Mouse (Mus musculus): Measurements from ENCODE around the gene Olfr576. TPM values are rescaled to one million over a fixed set of nuclear protein-coding genes. Genes with fewer than 3 reads are reported as not detected.

The Olfr576 gene
- polyA plus RNA-seq, 1 experiment: not detected

GRCm38 (mm10) chr7:102942475-102942874 is 20.0 kb upstream of the Olfr576 start, which contains the start of gene Olfr573-ps1:
Gene Olfr573-ps1 (minus strand): TSS chr7:102942575.
- TF ChIP-seq CTCF (conservative IDR thresholded peaks at IDR 0.05; ENCODE audit: insufficient read depth, insufficient read length, low read depth, low read length): no peak
- no peak for TF ChIP-seq POLR2A (IDR thresholded peaks at IDR 0.05; ENCODE audit: low read depth, low read length)
- DNase-seq: no peak
- 89% methylated on average over 2 of the region's 2 CpGs for WGBS
- no peak within 1 kb of the TSS for H3K4me3 ChIP-seq (ENCODE audit: insufficient read depth, low read depth, low read length)
- no peaks in the 10 kb centered on the region for H3K27me3 ChIP-seq (replicated peaks; ENCODE audit: control insufficient read depth, insufficient read depth, low read length)
- H3K27ac ChIP-seq (ENCODE audit: insufficient read depth, low read depth, low read length): no peak within 1 kb of the TSS
- H3K4me1 ChIP-seq (ENCODE audit: control insufficient read depth, insufficient read depth, low read length): no peaks in the 10 kb centered on the region
- H3K36me3 ChIP-seq (ENCODE audit: control insufficient read depth, insufficient read depth, low read length): no peaks in the 10 kb centered on the region

GRCm38 (mm10) chr7:102943417-102943816 is 19.0 kb upstream of the Olfr576 start:
- Histone ChIP-seq H3K4me3 (ENCODE audit: insufficient read depth, low read depth, low read length) (no peak overlapping the region), H3K36me3 (ENCODE audit: control insufficient read depth, insufficient read depth, low read length) (no peaks in the 10 kb centered on the region), H3K27ac (ENCODE audit: insufficient read depth, low read depth, low read length) (no peak overlapping the region), H3K4me1 (ENCODE audit: control insufficient read depth, insufficient read depth, low read length) (no peaks in the 10 kb centered on the region), H3K27me3 (replicated peaks; ENCODE audit: control insufficient read depth, insufficient read depth, low read length) (no peaks in the 10 kb centered on the region)
- TF ChIP-seq POLR2A (IDR thresholded peaks at IDR 0.05; ENCODE audit: low read depth, low read length) (no peak), CTCF (conservative IDR thresholded peaks at IDR 0.05; ENCODE audit: insufficient read depth, insufficient read length, low read depth, low read length) (no peak)
- 91% methylated on average over 1 of the region's 1 CpGs for whole genome bisulfite sequencing
- no peak for DNase-seq

GRCm38 (mm10) chr7:102948167-102948566 is 14.3 kb upstream of the Olfr576 start, which contains the start of gene Olfr574:
Gene Olfr574 (plus strand): TSS chr7:102948467.
- Histone ChIP-seq H3K4me1 (ENCODE audit: control insufficient read depth, insufficient read depth, low read length) (no peaks in the 10 kb centered on the region; the same call in 1 of the 2 replicates), H3K36me3 (ENCODE audit: control insufficient read depth, insufficient read depth, low read length) (no peaks in the 10 kb centered on the region), H3K4me3 (ENCODE audit: insufficient read depth, low read depth, low read length) (no peak within 1 kb of the TSS), H3K27ac (ENCODE audit: insufficient read depth, low read depth, low read length) (no peak within 1 kb of the TSS), H3K27me3 (replicated peaks; ENCODE audit: control insufficient read depth, insufficient read depth, low read length) (no peaks in the 10 kb centered on the region)
- no peak for TF ChIP-seq POLR2A (IDR thresholded peaks at IDR 0.05; ENCODE audit: low read depth, low read length)
- no peak for TF ChIP-seq CTCF (conservative IDR thresholded peaks at IDR 0.05; ENCODE audit: insufficient read depth, insufficient read length, low read depth, low read length)
- no peak for DNase-seq
- WGBS: 97% methylated on average over 1 of the region's 1 CpGs

GRCm38 (mm10) chr7:102950732-102951131 is 11.7 kb upstream of the Olfr576 start:
- Histone ChIP-seq H3K27me3 (replicated peaks; ENCODE audit: control insufficient read depth, insufficient read depth, low read length) (no peaks in the 10 kb centered on the region), H3K4me1 (ENCODE audit: control insufficient read depth, insufficient read depth, low read length) (no peaks in the 10 kb centered on the region; the same call in 1 of the 2 replicates), H3K36me3 (ENCODE audit: control insufficient read depth, insufficient read depth, low read length) (no peaks in the 10 kb centered on the region), H3K4me3 (ENCODE audit: insufficient read depth, low read depth, low read length) (no peak overlapping the region), H3K27ac (ENCODE audit: insufficient read depth, low read depth, low read length) (no peak overlapping the region)
- TF ChIP-seq POLR2A (IDR thresholded peaks at IDR 0.05; ENCODE audit: low read depth, low read length) (no peak), CTCF (conservative IDR thresholded peaks at IDR 0.05; ENCODE audit: insufficient read depth, insufficient read length, low read depth, low read length) (no peak)
- 20% methylated on average over 1 of the region's 1 CpGs for WGBS
- DNase-seq: no peak

- WGBS: 75% methylated on average over 3 of the region's 3 CpGs
- DNase-seq: no peak
- H3K27ac ChIP-seq (ENCODE audit: insufficient read depth, low read depth, low read length): no peak overlapping the region
- no peak overlapping the region for H3K4me3 ChIP-seq (ENCODE audit: insufficient read depth, low read depth, low read length)
- H3K4me1 ChIP-seq (ENCODE audit: control insufficient read depth, insufficient read depth, low read length): no peaks in the 10 kb centered on the region
- TF ChIP-seq CTCF (conservative IDR thresholded peaks at IDR 0.05; ENCODE audit: insufficient read depth, insufficient read length, low read depth, low read length) (no peak), POLR2A (IDR thresholded peaks at IDR 0.05; ENCODE audit: low read depth, low read length) (no peak)
- H3K36me3 ChIP-seq (ENCODE audit: control insufficient read depth, insufficient read depth, low read length): no peaks in the 10 kb centered on the region
- H3K27me3 ChIP-seq (replicated peaks; ENCODE audit: control insufficient read depth, insufficient read depth, low read length): no peaks in the 10 kb centered on the region
Measured at GRCm38 (mm10) chr7:102958137-102958536, 4.3 kb upstream of the Olfr576 start.

GRCm38 (mm10) chr7:102958593-102958992 is 3.9 kb upstream of the Olfr576 start, which contains the start of gene Olfr575:
Gene Olfr575 (minus strand): TSS chr7:102958775.
- Histone ChIP-seq H3K36me3 (ENCODE audit: control insufficient read depth, insufficient read depth, low read length) (no peaks in the 10 kb centered on the region), H3K4me1 (ENCODE audit: control insufficient read depth, insufficient read depth, low read length) (no peaks in the 10 kb centered on the region), H3K27ac (ENCODE audit: insufficient read depth, low read depth, low read length) (no peak within 1 kb of the TSS), H3K27me3 (replicated peaks; ENCODE audit: control insufficient read depth, insufficient read depth, low read length) (no peaks in the 10 kb centered on the region), H3K4me3 (ENCODE audit: insufficient read depth, low read depth, low read length) (no peak within 1 kb of the TSS)
- no peak for DNase-seq
- 50% methylated on average over 1 of the region's 1 CpGs for WGBS
- TF ChIP-seq CTCF (conservative IDR thresholded peaks at IDR 0.05; ENCODE audit: insufficient read depth, insufficient read length, low read depth, low read length) (no peak), POLR2A (IDR thresholded peaks at IDR 0.05; ENCODE audit: low read depth, low read length) (no peak)

- H3K27ac ChIP-seq (ENCODE audit: insufficient read depth, low read depth, low read length): no peak overlapping the region
- no peaks in the 10 kb centered on the region for H3K4me1 ChIP-seq (ENCODE audit: control insufficient read depth, insufficient read depth, low read length)
- no peaks in the 10 kb centered on the region for H3K27me3 ChIP-seq (replicated peaks; ENCODE audit: control insufficient read depth, insufficient read depth, low read length)
- TF ChIP-seq CTCF (conservative IDR thresholded peaks at IDR 0.05; ENCODE audit: insufficient read depth, insufficient read length, low read depth, low read length): no peak
- no peak for TF ChIP-seq POLR2A (IDR thresholded peaks at IDR 0.05; ENCODE audit: low read depth, low read length)
- WGBS: 51% methylated on average over 1 of the region's 1 CpGs
- DNase-seq: no peak
- no peaks in the 10 kb centered on the region for H3K36me3 ChIP-seq (ENCODE audit: control insufficient read depth, insufficient read depth, low read length)
- H3K4me3 ChIP-seq (ENCODE audit: insufficient read depth, low read depth, low read length): no peak overlapping the region
Measured at GRCm38 (mm10) chr7:102974399-102974798, 11.9 kb downstream of the Olfr576 start.
